Mouse (Mus musculus) liver, adult 2 months (tissue): ENCODE measurements around the gene Vps8.

Experiments
- CTCF ChIP-seq: fragments of 200-500 bp; IDR thresholded peaks from 2 replicates; pipeline ENCODE4 v1.5.1; 2011; ENCODE audit warnings: low read depth, low read length, control low read depth
- POLR2A ChIP-seq: fragments of 200-500 bp; IDR thresholded peaks from 2 replicates; pipeline ENCODE4 v1.6.1; 2011; ENCODE audit warnings: low read length, control low read depth; ENCODE audit not compliant: insufficient read depth; ENCODE audit errors: extremely low read depth

GRCm38 (mm10) chr16:21655961-21656360 lies 233.0 kb downstream of the Vps8 start:
- TF ChIP-seq CTCF (no peak), POLR2A (no peak)
